Mouse (Mus musculus) cerebellum, adult 8-10 months (tissue): Measurements from ENCODE around the gene Gstp2.

Source experiments
- DNase-seq: peaks from one replicate; pipeline ENCODE4 v3.0.0; 2022

Gstp2 gene

GRCm38 (mm10) chr19:4045966-4046865 lies at the start of gene Gstp2:
Gstp2 (minus strand) TSS chr19:4046023.
- DNase-seq: peak; percentile 78

GRCm38 (mm10) chr19:4094774-4095303 lies 49.0 kb upstream of the Gstp2 start:
- no peak for DNase-seq

GRCm38 (mm10) chr19:4094348-4094747 lies 48.5 kb upstream of the Gstp2 start:
- no peak for DNase-seq

GRCm38 (mm10) chr19:4093772-4094171 lies 47.9 kb upstream of the Gstp2 start:
- DNase-seq: no peak

GRCm38 (mm10) chr19:4092750-4093149 lies 46.9 kb upstream of the Gstp2 start:
- DNase-seq: no peak

GRCm38 (mm10) chr19:4091383-4091782 lies 45.6 kb upstream of the Gstp2 start:
- no peak for DNase-seq

GRCm38 (mm10) chr19:4090446-4090845 lies 44.6 kb upstream of the Gstp2 start:
- DNase-seq: no peak

GRCm38 (mm10) chr19:4089128-4089527 lies 43.3 kb upstream of the Gstp2 start:
- no peak for DNase-seq

- no peak for DNase-seq
Observed at GRCm38 (mm10) chr19:4088146-4088545, 42.3 kb upstream of the Gstp2 start.

GRCm38 (mm10) chr19:4087090-4087489 lies 41.3 kb upstream of the Gstp2 start:
- peak; percentile 11 for DNase-seq

GRCm38 (mm10) chr19:4086156-4086555 lies 40.3 kb upstream of the Gstp2 start:
- peak; percentile 9 for DNase-seq

GRCm38 (mm10) chr19:4084984-4085383 lies 39.2 kb upstream of the Gstp2 start:
- no peak for DNase-seq

- no peak for DNase-seq
Observed at GRCm38 (mm10) chr19:4083826-4084225, 38.0 kb upstream of the Gstp2 start.

GRCm38 (mm10) chr19:4083316-4083715 lies 37.5 kb upstream of the Gstp2 start:
- DNase-seq: no peak

- no peak for DNase-seq
Observed at GRCm38 (mm10) chr19:4082219-4082965, 36.6 kb upstream of the Gstp2 start.

GRCm38 (mm10) chr19:4081394-4081793 lies 35.6 kb upstream of the Gstp2 start, which contains the start of gene Cabp2:
Cabp2 (plus strand) TSS chr19:4081578.
- DNase-seq: no peak

GRCm38 (mm10) chr19:4080511-4081009 lies 34.7 kb upstream of the Gstp2 start:
- peak; percentile 83 for DNase-seq

GRCm38 (mm10) chr19:4079594-4079993 lies 33.8 kb upstream of the Gstp2 start:
- DNase-seq: no peak

GRCm38 (mm10) chr19:4075531-4075930 lies 29.7 kb upstream of the Gstp2 start:
- DNase-seq: no peak

GRCm38 (mm10) chr19:4072706-4073424 lies 27.0 kb upstream of the Gstp2 start:
- no peak for DNase-seq

GRCm38 (mm10) chr19:4071406-4071805 lies 25.6 kb upstream of the Gstp2 start:
- DNase-seq: peak; percentile 26

- DNase-seq: no peak
Observed at GRCm38 (mm10) chr19:4070756-4071155, 24.9 kb upstream of the Gstp2 start.

GRCm38 (mm10) chr19:4070311-4070710 lies 24.5 kb upstream of the Gstp2 start:
- no peak for DNase-seq
